Comparison of ENCODE assay signal across 8 mouse cellular contexts in genomic region chr15:102203835-102204381, GRCm38 (mm10). TPM values are rescaled to one million over a fixed set of nuclear protein-coding genes. Genes with fewer than 3 reads are reported as not detected.
DNase-seq lines count a peak whose midpoint lies in the region; ATAC-seq and TF ChIP-seq lines count a peak whose summit lies in the region.

No protein-coding gene starts in this region.

- TF ChIP-seq EP300 in ES-Bruce4 (IDR thresholded peaks at IDR 0.05; ENCODE audit: insufficient read depth, low read depth, low read length) = no peak
- no peak for TF ChIP-seq EP300 in heart, postnatal 0 days (IDR thresholded peaks at IDR 0.05; ENCODE audit: low read depth)
- TF ChIP-seq EP300 in liver, postnatal 0 days (IDR thresholded peaks at IDR 0.05; ENCODE audit: low read depth) = no peak

- no peaks in the 10 kb centered on the region for H3K9me3 ChIP-seq in ES-Bruce4 (replicated peaks; ENCODE audit: control insufficient read depth, insufficient read depth, low read length, poor library complexity, severe bottlenecking)
- no peaks in the 10 kb centered on the region for H3K9me3 ChIP-seq in forebrain, embryonic 13.5 days (replicated peaks)
- H3K9me3 ChIP-seq in heart, postnatal 0 days (replicated peaks; ENCODE audit: control insufficient read depth, low read length) = no peaks in the 10 kb centered on the region
- no peaks in the 10 kb centered on the region for H3K9me3 ChIP-seq in liver, postnatal 0 days (ENCODE audit: low read length)
- no peaks in the 10 kb centered on the region for H3K9me3 ChIP-seq in neural tube, embryonic 14.5 days (ENCODE audit: control insufficient read depth, low read length)

- TF ChIP-seq CTCF in ES-Bruce4 (IDR thresholded peaks at IDR 0.05; ENCODE audit: low read depth, low read length) = no peak
- no peak for TF ChIP-seq CTCF in heart, postnatal 0 days (IDR thresholded peaks at IDR 0.05; ENCODE audit: low read depth)
- TF ChIP-seq CTCF in liver, postnatal 0 days (IDR thresholded peaks at IDR 0.05; ENCODE audit: low read depth) = no peak
- TF ChIP-seq CTCF in testis, adult 2 months (IDR thresholded peaks at IDR 0.05; ENCODE audit: control insufficient read depth, insufficient read depth, insufficient replicate concordance, low read depth, low read length) = no peak

- TF ChIP-seq POLR2A in ES-Bruce4 (IDR thresholded peaks at IDR 0.05; ENCODE audit: insufficient read depth, low read length) = no peak
- TF ChIP-seq POLR2A in testis, adult 2 months (IDR thresholded peaks at IDR 0.05; ENCODE audit: control insufficient read depth, low read depth, low read length) = 0 out of 2 replicates have a peak, but pooled peaks have one; percentile 13

- peak overlapping the region; percentile 77 for H3K27ac ChIP-seq in ES-Bruce4 (ENCODE audit: insufficient read depth, low read length)
- H3K27ac ChIP-seq in forebrain, embryonic 13.5 days = peak overlapping the region; percentile 99
- peak overlapping the region; percentile 99 for H3K27ac ChIP-seq in heart, postnatal 0 days (ENCODE audit: low read depth)
- peak overlapping the region; percentile 100 for H3K27ac ChIP-seq in liver, postnatal 0 days (ENCODE audit: low read depth)
- H3K27ac ChIP-seq in neural tube, embryonic 14.5 days (ENCODE audit: low read depth, low read length) = peak overlapping the region; percentile 98
- H3K27ac ChIP-seq in testis, adult 2 months (ENCODE audit: control insufficient read depth, insufficient read depth, low read depth, low read length) = peak overlapping the region; percentile 89

- peak; percentile 52 for ATAC-seq in forebrain, embryonic 13.5 days
- peak; percentile 41 for ATAC-seq in heart, postnatal 0 days (ENCODE audit: insufficient read depth, low read depth)
- ATAC-seq in liver, postnatal 0 days = peak; percentile 59
- peak; percentile 47 for ATAC-seq in neural tube, embryonic 14.5 days (ENCODE audit: low read depth)

- H3K4me3 ChIP-seq in ES-Bruce4 (ENCODE audit: low read depth, low read length) = peak overlapping the region; percentile 67
- peak overlapping the region; percentile 80 for H3K4me3 ChIP-seq in forebrain, embryonic 13.5 days
- H3K4me3 ChIP-seq in heart, postnatal 0 days (ENCODE audit: low read depth, low read length) = peak overlapping the region; percentile 95
- peak overlapping the region; percentile 76 for H3K4me3 ChIP-seq in liver, postnatal 0 days (ENCODE audit: low read depth, low read length)
- H3K4me3 ChIP-seq in neural tube, embryonic 14.5 days (ENCODE audit: low read depth, low read length) = peak overlapping the region; percentile 79
- H3K4me3 ChIP-seq in testis, adult 2 months (ENCODE audit: control insufficient read depth, low read depth, low read length) = peak overlapping the region; percentile 94

- peak overlapping the region; percentile 97 for H3K9ac ChIP-seq in ES-Bruce4 (ENCODE audit: low read depth, poor library complexity, severe bottlenecking)
- peak overlapping the region; percentile 92 for H3K9ac ChIP-seq in forebrain, embryonic 13.5 days
- peak overlapping the region; percentile 93 for H3K9ac ChIP-seq in heart, postnatal 0 days (replicated peaks; ENCODE audit: low read depth, low read length)
- H3K9ac ChIP-seq in liver, postnatal 0 days (replicated peaks) = peak overlapping the region; percentile 97
- H3K9ac ChIP-seq in neural tube, embryonic 14.5 days (replicated peaks; ENCODE audit: low read depth, low read length) = peak overlapping the region; percentile 83

- H3K4me2 ChIP-seq in forebrain, embryonic 13.5 days = peak overlapping the region; percentile 73
- H3K4me2 ChIP-seq in heart, postnatal 0 days (ENCODE audit: low read depth, low read length) = peak overlapping the region; percentile 89
- peak overlapping the region; percentile 98 for H3K4me2 ChIP-seq in liver, postnatal 0 days (ENCODE audit: low read depth, low read length)
- H3K4me2 ChIP-seq in neural tube, embryonic 14.5 days (ENCODE audit: low read depth, low read length) = peak overlapping the region; percentile 84

- H3K27me3 ChIP-seq in ES-Bruce4 (ENCODE audit: control insufficient read depth, insufficient read depth, low read length, poor library complexity, severe bottlenecking) = no peaks in the 10 kb centered on the region
- H3K27me3 ChIP-seq in forebrain, embryonic 13.5 days = no peaks in the 10 kb centered on the region
- H3K27me3 ChIP-seq in heart, postnatal 0 days (ENCODE audit: control insufficient read depth, insufficient read depth, low read length) = no peaks in the 10 kb centered on the region
- no peaks in the 10 kb centered on the region for H3K27me3 ChIP-seq in liver, postnatal 0 days (ENCODE audit: insufficient read depth, low read length)
- H3K27me3 ChIP-seq in neural tube, embryonic 14.5 days (ENCODE audit: control insufficient read depth, insufficient read depth, low read length) = no peaks in the 10 kb centered on the region
- no peaks in the 10 kb centered on the region for H3K27me3 ChIP-seq in testis, adult 2 months (ENCODE audit: control insufficient read depth, insufficient read depth, low read length)

- peak; percentile 53 for DNase-seq in c-Kit-positive CD71-positive TER-119-positive erythroid progenitor cells, embryonic 14.5 days (ENCODE audit: low spot score)
- DNase-seq in heart, postnatal 0 days (ENCODE audit: low spot score) = peak; percentile 55
- DNase-seq in layer of hippocampus, adult 11-12 months (ENCODE audit: low spot score) = peak; percentile 64
- DNase-seq in liver, postnatal 0 days = peak; percentile 79

- peaks cover 21% of the 10 kb centered on the region for H3K36me3 ChIP-seq in ES-Bruce4 (ENCODE audit: control insufficient read depth, insufficient read depth, low read length, poor library complexity, severe bottlenecking)
- peaks cover 40% of the 10 kb centered on the region for H3K36me3 ChIP-seq in forebrain, embryonic 13.5 days (ENCODE audit: poor library complexity, severe bottlenecking)
- H3K36me3 ChIP-seq in heart, postnatal 0 days (replicated peaks; ENCODE audit: control insufficient read depth, insufficient read depth, low read length) = peaks cover 27% of the 10 kb centered on the region
- peaks cover 28% of the 10 kb centered on the region for H3K36me3 ChIP-seq in liver, postnatal 0 days (replicated peaks; ENCODE audit: insufficient read depth, low read length)
- H3K36me3 ChIP-seq in neural tube, embryonic 14.5 days (ENCODE audit: control insufficient read depth, insufficient read depth, low read length) = peaks cover 11% of the 10 kb centered on the region
- no peaks in the 10 kb centered on the region for H3K36me3 ChIP-seq in testis, adult 2 months (ENCODE audit: control insufficient read depth, insufficient read depth, low read length)

- WGBS in forebrain, embryonic 13.5 days = 1% methylated on average over 21 of the region's 72 CpGs
- under 1% methylated on average over 34 of the region's 72 CpGs for WGBS in heart, postnatal 0 days
- 1% methylated on average over 17 of the region's 72 CpGs for WGBS in liver, postnatal 0 days (ENCODE audit: insufficient replicate concordance)
- 0% methylated on average over 13 of the region's 72 CpGs for whole genome bisulfite sequencing in neural tube, embryonic 14.5 days

- peaks cover 11% of the 10 kb centered on the region for H3K4me1 ChIP-seq in ES-Bruce4 (ENCODE audit: control insufficient read depth, insufficient read depth, low read length)
- H3K4me1 ChIP-seq in forebrain, embryonic 13.5 days = peaks cover 45% of the 10 kb centered on the region
- peaks cover 22% of the 10 kb centered on the region for H3K4me1 ChIP-seq in heart, postnatal 0 days (ENCODE audit: control insufficient read depth, insufficient read depth)
- H3K4me1 ChIP-seq in liver, postnatal 0 days (ENCODE audit: insufficient read depth) = peaks cover 45% of the 10 kb centered on the region
- peaks cover 42% of the 10 kb centered on the region for H3K4me1 ChIP-seq in neural tube, embryonic 14.5 days (ENCODE audit: control insufficient read depth, insufficient read depth, low read length)
- H3K4me1 ChIP-seq in testis, adult 2 months (ENCODE audit: control insufficient read depth, insufficient read depth, low read length) = peaks cover 13% of the 10 kb centered on the region

RNA-seq across cellular contexts. Expression of gene Csad, which starts 0.6 kb away (rescaled TPM):
- polyA plus RNA-seq in ES-Bruce4 (2011; ENCODE audit: insufficient read depth, insufficient read length, low read depth, missing spikeins) = 17.8 and 19.3 TPM in 2 replicates
- 42.7 and 46.4 TPM in 2 replicates for polyA plus RNA-seq in forebrain, embryonic 13.5 days (2015; fragmentation: Nextera tagmentation; extraction: Ambion mirVana)
- total RNA-seq in heart, postnatal 0 days (2014; rRNA removed; ENCODE audit: low replicate concordance) = 43.9 and 64.7 TPM in 2 replicates
- polyA plus RNA-seq in heart, postnatal 0 days (2015; fragmentation: Nextera tagmentation; extraction: Ambion mirVana) = 27.7 and 33.1 TPM in 2 replicates
- polyA plus RNA-seq in liver, postnatal 0 days (2015; fragmentation: Nextera tagmentation; extraction: Ambion mirVana) = 224 and 243 TPM in 2 replicates
- 28.7 and 36.5 TPM in 2 replicates for polyA plus RNA-seq in neural tube, embryonic 14.5 days (2014; fragmentation: Nextera tagmentation; extraction: Ambion mirVana)
- polyA plus RNA-seq in testis, adult 2 months (2012; rRNA removed) = 23.1 and 27.3 TPM in 2 replicates

RNA-seq across cellular contexts. Expression of gene Zfp740, which starts 0.9 kb away (rescaled TPM):
- 53.7 and 54.3 TPM in 2 replicates for polyA plus RNA-seq in ES-Bruce4 (2011; ENCODE audit: insufficient read depth, insufficient read length, low read depth, missing spikeins)
- polyA plus RNA-seq in forebrain, embryonic 13.5 days (2015; fragmentation: Nextera tagmentation; extraction: Ambion mirVana) = 90.0 and 98.7 TPM in 2 replicates
- total RNA-seq in heart, postnatal 0 days (2014; rRNA removed; ENCODE audit: low replicate concordance) = 31.1 and 38.4 TPM in 2 replicates
- polyA plus RNA-seq in heart, postnatal 0 days (2015; fragmentation: Nextera tagmentation; extraction: Ambion mirVana) = 17.7 and 18.8 TPM in 2 replicates
- polyA plus RNA-seq in liver, postnatal 0 days (2015; fragmentation: Nextera tagmentation; extraction: Ambion mirVana) = 10.7 and 11.6 TPM in 2 replicates
- 38.2 and 52.9 TPM in 2 replicates for polyA plus RNA-seq in neural tube, embryonic 14.5 days (2014; fragmentation: Nextera tagmentation; extraction: Ambion mirVana)
- 9.9 and 11.3 TPM in 2 replicates for polyA plus RNA-seq in testis, adult 2 months (2012; rRNA removed)

RNA-seq across cellular contexts. Expression of gene Itgb7, which starts 27.8 kb away (rescaled TPM):
- 3.1 and 9.7 TPM in 2 replicates for polyA plus RNA-seq in ES-Bruce4 (2011; ENCODE audit: insufficient read depth, insufficient read length, low read depth, missing spikeins)
- polyA plus RNA-seq in forebrain, embryonic 13.5 days (2015; fragmentation: Nextera tagmentation; extraction: Ambion mirVana) = 0.32 and 0.48 TPM in 2 replicates
- 0.23 and 1.1 TPM in 2 replicates for total RNA-seq in heart, postnatal 0 days (2014; rRNA removed; ENCODE audit: low replicate concordance)
- 0.79 and 0.92 TPM in 2 replicates for polyA plus RNA-seq in heart, postnatal 0 days (2015; fragmentation: Nextera tagmentation; extraction: Ambion mirVana)
- polyA plus RNA-seq in liver, postnatal 0 days (2015; fragmentation: Nextera tagmentation; extraction: Ambion mirVana) = 5.8 and 8.6 TPM in 2 replicates
- 0.55 and 1.6 TPM in 2 replicates for polyA plus RNA-seq in neural tube, embryonic 14.5 days (2014; fragmentation: Nextera tagmentation; extraction: Ambion mirVana)
- polyA plus RNA-seq in testis, adult 2 months (2012; rRNA removed) = 0.17 and 0.23 TPM in 2 replicates

RNA-seq across cellular contexts. Expression of gene Rarg, which starts 53.4 kb away (rescaled TPM):
- polyA plus RNA-seq in ES-Bruce4 (2011; ENCODE audit: insufficient read depth, insufficient read length, low read depth, missing spikeins) = 38.6 and 42.7 TPM in 2 replicates
- polyA plus RNA-seq in forebrain, embryonic 13.5 days (2015; fragmentation: Nextera tagmentation; extraction: Ambion mirVana) = 3.2 and 4.2 TPM in 2 replicates
- 8.9 and 9.7 TPM in 2 replicates for total RNA-seq in heart, postnatal 0 days (2014; rRNA removed; ENCODE audit: low replicate concordance)
- 5.4 and 6.0 TPM in 2 replicates for polyA plus RNA-seq in heart, postnatal 0 days (2015; fragmentation: Nextera tagmentation; extraction: Ambion mirVana)
- polyA plus RNA-seq in liver, postnatal 0 days (2015; fragmentation: Nextera tagmentation; extraction: Ambion mirVana) = 2.4 and 2.6 TPM in 2 replicates
- polyA plus RNA-seq in neural tube, embryonic 14.5 days (2014; fragmentation: Nextera tagmentation; extraction: Ambion mirVana) = 4.3 and 6.9 TPM in 2 replicates
- 2.6 and 3.9 TPM in 2 replicates for polyA plus RNA-seq in testis, adult 2 months (2012; rRNA removed)

RNA-seq across cellular contexts. Expression of gene Soat2, which starts 53.6 kb away (rescaled TPM):
- 0.45 TPM in 1 of 2 replicates, not detected in the other for polyA plus RNA-seq in ES-Bruce4 (2011; ENCODE audit: insufficient read depth, insufficient read length, low read depth, missing spikeins)
- polyA plus RNA-seq in forebrain, embryonic 13.5 days (2015; fragmentation: Nextera tagmentation; extraction: Ambion mirVana) = 0.10 TPM in 1 of 2 replicates, not detected in the other
- 1.7 TPM in 1 of 2 replicates, not detected in the other for total RNA-seq in heart, postnatal 0 days (2014; rRNA removed; ENCODE audit: low replicate concordance)
- polyA plus RNA-seq in heart, postnatal 0 days (2015; fragmentation: Nextera tagmentation; extraction: Ambion mirVana) = 0.08 and 0.14 TPM in 2 replicates
- 10.9 and 13.6 TPM in 2 replicates for polyA plus RNA-seq in liver, postnatal 0 days (2015; fragmentation: Nextera tagmentation; extraction: Ambion mirVana)
- not detected in 2 replicates for polyA plus RNA-seq in neural tube, embryonic 14.5 days (2014; fragmentation: Nextera tagmentation; extraction: Ambion mirVana)
- polyA plus RNA-seq in testis, adult 2 months (2012; rRNA removed) = 0.12 and 0.14 TPM in 2 replicates

Comparison
In these comparisons a context has a peak if more than half of its experiments do, and no peak if none do; other contexts are left out.
1. Peak in every context shown above with its lines: DNase-seq, ATAC-seq, H3K4me3 ChIP-seq and H3K27ac ChIP-seq.